Mouse (Mus musculus) heart, embryonic 13.5 days (tissue): Measurements from ENCODE around the gene Chd9. TPM values are rescaled to one million over a fixed set of nuclear protein-coding genes. Genes with fewer than 3 reads are reported as not detected.

Experiments
- ATAC-seq: fragments of 200-750 bp; cut with Nextera tagmentation; 2 replicates; pipeline ENCODE4 v1.8.0; 2017; ENCODE audit warnings: moderate TSS enrichment; ENCODE audit not compliant: insufficient number of reproducible peaks, low FRiP score, low TSS enrichment; ENCODE audit errors: extremely low read depth
- H3K27ac ChIP-seq: fragments of 300-500 bp; sonication (generic); replicated peaks from 2 replicates; pipeline ENCODE4 v1.5.1; 2015; ENCODE audit warnings: moderate library complexity, mild to moderate bottlenecking, inconsistent platforms
- H3K27me3 ChIP-seq: fragments of 300-500 bp; sonication (generic); replicated peaks from 2 replicates; pipeline ENCODE4 v1.6.1; 2015; ENCODE audit warnings: mild to moderate bottlenecking, inconsistent platforms
- H3K36me3 ChIP-seq: fragments of 300-500 bp; sonication (generic); 2 replicates; pipeline ENCODE4 v1.6.1; 2015; ENCODE audit warnings: mild to moderate bottlenecking, inconsistent platforms
- H3K4me1 ChIP-seq: fragments of 300-500 bp; sonication (generic); 2 replicates; pipeline ENCODE4 v1.6.1; 2015; ENCODE audit warnings: inconsistent platforms
- H3K4me2 ChIP-seq: fragments of 300-500 bp; sonication (generic); 2 replicates; pipeline ENCODE4 v1.6.1; 2015; ENCODE audit warnings: inconsistent platforms, mild to moderate bottlenecking, moderate library complexity
- H3K4me3 ChIP-seq: fragments of 300-500 bp; sonication (generic); 2 replicates; pipeline ENCODE4 v1.5.1; 2015; ENCODE audit warnings: moderate library complexity, mild to moderate bottlenecking, inconsistent platforms
- H3K9ac ChIP-seq: fragments of 300-500 bp; sonication (generic); 2 replicates; pipeline ENCODE4 v1.6.1; 2015; ENCODE audit warnings: inconsistent platforms, mild to moderate bottlenecking, moderate library complexity
- H3K9me3 ChIP-seq: fragments of 300-500 bp; sonication (generic); 2 replicates; pipeline ENCODE4 v1.6.1; 2016; ENCODE audit warnings: inconsistent platforms
- WGBS: fragments of 180-500 bp; shearing (Covaris S2); methylation state at CpG from one replicate; pipeline ENCODE4 v1.1.7; 2015; ENCODE audit warnings: mixed read lengths; 5-methylcytosine and 5-hydroxymethylcytosine counted together
- polyA plus RNA-seq: library from polyadenylated mRNA; unstranded; fragments of >200 nt; fragmentation: Nextera tagmentation; extraction: Ambion mirVana; gene quantifications from 2 replicates; pipeline ENCODE4 v1.2.1, GENCODE M21; 2015

Gene Chd9
- polyA plus RNA-seq, 1 experiment from 2014 or later: 42.3 TPM

GRCm38 (mm10) chr8:90839725-90840714, 11.9 kb downstream of the Chd9 start:
- 64% methylated on average over 11 of the region's 11 CpGs for WGBS
- Histone ChIP-seq H3K9me3 (no peaks in the 10 kb centered on the region), H3K27me3 (no peaks in the 10 kb centered on the region), H3K36me3 (no peaks in the 10 kb centered on the region), H3K4me2 (no peak overlapping the region), H3K4me3 (no peak overlapping the region), H3K9ac (no peak overlapping the region), H3K27ac (no peak overlapping the region), H3K4me1 (peaks cover 4% of the 10 kb centered on the region; the same call in 1 of the 2 replicates)
- ATAC-seq: no peak

GRCm38 (mm10) chr8:90841321-90841720, 13.2 kb downstream of the Chd9 start:
- 68% methylated on average over 13 of the region's 13 CpGs for WGBS
- Histone ChIP-seq H3K9ac (no peak overlapping the region), H3K27ac (no peak overlapping the region), H3K4me1 (peaks cover 4% of the 10 kb centered on the region; the same call in 1 of the 2 replicates), H3K27me3 (no peaks in the 10 kb centered on the region), H3K36me3 (no peaks in the 10 kb centered on the region), H3K4me3 (no peak overlapping the region), H3K4me2 (no peak overlapping the region), H3K9me3 (no peaks in the 10 kb centered on the region)
- no peak for ATAC-seq

GRCm38 (mm10) chr8:90843127-90843526, 15.0 kb downstream of the Chd9 start:
- H3K4me3 ChIP-seq: no peak overlapping the region
- no peak for ATAC-seq
- 80% methylated on average over 6 of the region's 6 CpGs for WGBS
- H3K9ac ChIP-seq: no peak overlapping the region
- H3K4me2 ChIP-seq: no peak overlapping the region
- H3K4me1 ChIP-seq: peaks cover 4% of the 10 kb centered on the region; the same call in 1 of the 2 replicates
- no peaks in the 10 kb centered on the region for H3K27me3 ChIP-seq
- no peak overlapping the region for H3K27ac ChIP-seq
- no peaks in the 10 kb centered on the region for H3K9me3 ChIP-seq
- no peaks in the 10 kb centered on the region for H3K36me3 ChIP-seq

GRCm38 (mm10) chr8:90844179-90844967, 16.2 kb downstream of the Chd9 start:
- Histone ChIP-seq H3K27ac (no peak overlapping the region), H3K36me3 (no peaks in the 10 kb centered on the region), H3K9me3 (no peaks in the 10 kb centered on the region), H3K4me3 (no peak overlapping the region), H3K4me2 (no peak overlapping the region), H3K27me3 (no peaks in the 10 kb centered on the region), H3K4me1 (peaks cover 4% of the 10 kb centered on the region; the same call in 1 of the 2 replicates), H3K9ac (no peak overlapping the region)
- 67% methylated on average over 9 of the region's 9 CpGs for WGBS
- ATAC-seq: no peak

- H3K4me3 ChIP-seq: no peak overlapping the region
- H3K9me3 ChIP-seq: no peaks in the 10 kb centered on the region
- H3K36me3 ChIP-seq: no peaks in the 10 kb centered on the region
- no peak for ATAC-seq
- 78% methylated on average over 7 of the region's 7 CpGs for WGBS
- no peaks in the 10 kb centered on the region for H3K4me1 ChIP-seq
- H3K27me3 ChIP-seq: no peaks in the 10 kb centered on the region
- no peak overlapping the region for H3K9ac ChIP-seq
- H3K4me2 ChIP-seq: no peak overlapping the region
- H3K27ac ChIP-seq: no peak overlapping the region
Measured at GRCm38 (mm10) chr8:90847980-90848379, 19.8 kb downstream of the Chd9 start.

- Histone ChIP-seq H3K4me3 (no peak overlapping the region), H3K9me3 (no peaks in the 10 kb centered on the region), H3K27me3 (no peaks in the 10 kb centered on the region), H3K4me1 (peaks cover 9% of the 10 kb centered on the region), H3K9ac (no peak overlapping the region), H3K27ac (no peak overlapping the region), H3K4me2 (no peak overlapping the region), H3K36me3 (no peaks in the 10 kb centered on the region)
- no peak for ATAC-seq
- WGBS: 57% methylated on average over 11 of the region's 11 CpGs
Measured at GRCm38 (mm10) chr8:90849462-90850050, 21.4 kb downstream of the Chd9 start.

GRCm38 (mm10) chr8:90851544-90851943, 23.4 kb downstream of the Chd9 start:
- Histone ChIP-seq H3K9ac (no peak overlapping the region), H3K4me1 (peaks cover 18% of the 10 kb centered on the region), H3K27ac (no peak overlapping the region), H3K36me3 (no peaks in the 10 kb centered on the region), H3K9me3 (no peaks in the 10 kb centered on the region), H3K4me2 (no peak overlapping the region), H3K27me3 (no peaks in the 10 kb centered on the region), H3K4me3 (no peak overlapping the region)
- ATAC-seq: no peak
- 49% methylated on average over 8 of the region's 8 CpGs for WGBS

- Histone ChIP-seq H3K27me3 (no peaks in the 10 kb centered on the region), H3K4me1 (peaks cover 24% of the 10 kb centered on the region), H3K36me3 (no peaks in the 10 kb centered on the region), H3K4me3 (peak overlapping the region; percentile 13; the same call in 1 of the 2 replicates), H3K4me2 (peak overlapping the region; percentile 49), H3K9me3 (no peaks in the 10 kb centered on the region), H3K9ac (peak overlapping the region; percentile 70), H3K27ac (peak overlapping the region; percentile 75)
- WGBS: 63% methylated on average over 9 of the region's 9 CpGs
- no peak for ATAC-seq
Measured at GRCm38 (mm10) chr8:90853971-90854670, 26.0 kb downstream of the Chd9 start.

GRCm38 (mm10) chr8:90854671-90855161, 26.6 kb downstream of the Chd9 start:
- Histone ChIP-seq H3K4me3 (peak overlapping the region; percentile 13; the same call in 1 of the 2 replicates), H3K9ac (peak overlapping the region; percentile 70), H3K4me1 (peaks cover 30% of the 10 kb centered on the region), H3K9me3 (no peaks in the 10 kb centered on the region), H3K27me3 (no peaks in the 10 kb centered on the region), H3K27ac (peak overlapping the region; percentile 75), H3K36me3 (no peaks in the 10 kb centered on the region), H3K4me2 (peak overlapping the region; percentile 49)
- WGBS: 9% methylated on average over 10 of the region's 10 CpGs
- no peak for ATAC-seq

GRCm38 (mm10) chr8:90856171-90856570, 28.0 kb downstream of the Chd9 start:
- WGBS: 85% methylated on average over 3 of the region's 3 CpGs
- Histone ChIP-seq H3K4me1 (peaks cover 31% of the 10 kb centered on the region), H3K9me3 (no peaks in the 10 kb centered on the region), H3K27me3 (no peaks in the 10 kb centered on the region), H3K36me3 (no peaks in the 10 kb centered on the region), H3K27ac (no peak overlapping the region), H3K9ac (no peak overlapping the region), H3K4me2 (no peak overlapping the region), H3K4me3 (no peak overlapping the region)
- no peak for ATAC-seq
